Mouse (Mus musculus) olfactory bulb, adult 2 months (tissue): ENCODE measurements around the gene Ndufa13. TPM values are rescaled to one million over a fixed set of nuclear protein-coding genes. Genes with fewer than 3 reads are reported as not detected.

Experiments
- H3K27ac ChIP-seq: fragments of 200-500 bp; 2 replicates; pipeline ENCODE4 v1.5.1; 2012; ENCODE audit warnings: low read depth, low read length; ENCODE audit not compliant: insufficient read depth
- H3K4me1 ChIP-seq: fragments of 200-500 bp; 2 replicates; pipeline ENCODE4 v1.6.1; 2012; ENCODE audit warnings: low read length; ENCODE audit not compliant: control insufficient read depth, insufficient read depth
- H3K4me3 ChIP-seq: fragments of 200-500 bp; 2 replicates; pipeline ENCODE4 v1.5.1; 2012; ENCODE audit warnings: mild to moderate bottlenecking, low read depth, low read length, moderate library complexity; ENCODE audit not compliant: insufficient read depth
- CTCF ChIP-seq: fragments of 200-500 bp; IDR thresholded peaks from 2 replicates; pipeline ENCODE4 v1.5.1; 2012; ENCODE audit warnings: low read depth, mild to moderate bottlenecking, low read length, moderate library complexity; ENCODE audit not compliant: insufficient read depth
- POLR2A ChIP-seq: fragments of 200-500 bp; IDR thresholded peaks from 2 replicates; pipeline ENCODE4 v1.6.1; 2012; ENCODE audit warnings: mild to moderate bottlenecking, low read depth, low read length, moderate library complexity; ENCODE audit not compliant: insufficient read depth
- WGBS: fragments of 180-500 bp; shearing (Covaris S2); methylation state at CpG from one replicate; pipeline ENCODE4 v1.1.7; 2018; 5-methylcytosine and 5-hydroxymethylcytosine counted together
- polyA plus RNA-seq: library from polyadenylated mRNA; stranded (reverse); fragments of >200 nt; gene quantifications from 2 replicates; pipeline ENCODE4 v1.2.4, GENCODE M21; 2012; ENCODE audit warnings: low replicate concordance; ENCODE audit not compliant: missing spikeins, insufficient read depth, insufficient read length

The Ndufa13 gene
- polyA plus RNA-seq, 1 experiment = not detected

DNA sequence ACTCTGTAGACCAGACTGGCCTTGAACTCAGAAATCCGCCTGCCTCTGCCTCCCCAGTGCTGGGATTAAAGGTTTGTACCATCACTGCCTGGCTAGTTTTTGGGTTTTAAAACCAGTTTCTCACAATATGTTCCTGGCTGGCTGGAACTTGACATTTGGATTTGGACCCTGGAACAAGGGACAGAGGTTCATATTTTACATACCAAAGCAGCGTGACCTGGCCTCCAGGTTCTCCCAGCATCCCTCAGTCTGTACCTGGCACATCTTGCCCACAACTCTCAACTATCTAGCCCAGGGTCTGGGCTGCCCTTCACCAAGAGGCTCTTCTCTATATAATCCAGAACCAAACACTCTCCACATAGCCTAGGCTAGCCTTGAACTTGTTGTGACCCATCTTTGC, 2.5 kb downstream of the Ndufa13 start:
- Histone ChIP-seq H3K4me1 (peaks cover 45% of the 10 kb centered on the region), H3K27ac (no peak overlapping the region), H3K4me3 (no peak overlapping the region)
- 96% methylated on average over 2 of the region's 2 CpGs for WGBS
- TF ChIP-seq POLR2A = no peak
- TF ChIP-seq CTCF = no peak

GRCm38 (mm10) chr8:69897857-69898256, 4.5 kb downstream of the Ndufa13 start:
- TF ChIP-seq POLR2A (no peak), CTCF (no peak)
- no peak overlapping the region for H3K4me3 ChIP-seq
- H3K27ac ChIP-seq = no peak overlapping the region
- 81% methylated on average over 6 of the region's 6 CpGs for WGBS
- peaks cover 55% of the 10 kb centered on the region for H3K4me1 ChIP-seq

- Histone ChIP-seq H3K4me1 (peaks cover 46% of the 10 kb centered on the region), H3K27ac (no peak overlapping the region), H3K4me3 (no peak overlapping the region)
- TF ChIP-seq POLR2A = no peak
- TF ChIP-seq CTCF = no peak
- 62% methylated on average over 4 of the region's 4 CpGs for WGBS
Observed at GRCm38 (mm10) chr8:69895772-69896451, 6.4 kb downstream of the Ndufa13 start.

DNA sequence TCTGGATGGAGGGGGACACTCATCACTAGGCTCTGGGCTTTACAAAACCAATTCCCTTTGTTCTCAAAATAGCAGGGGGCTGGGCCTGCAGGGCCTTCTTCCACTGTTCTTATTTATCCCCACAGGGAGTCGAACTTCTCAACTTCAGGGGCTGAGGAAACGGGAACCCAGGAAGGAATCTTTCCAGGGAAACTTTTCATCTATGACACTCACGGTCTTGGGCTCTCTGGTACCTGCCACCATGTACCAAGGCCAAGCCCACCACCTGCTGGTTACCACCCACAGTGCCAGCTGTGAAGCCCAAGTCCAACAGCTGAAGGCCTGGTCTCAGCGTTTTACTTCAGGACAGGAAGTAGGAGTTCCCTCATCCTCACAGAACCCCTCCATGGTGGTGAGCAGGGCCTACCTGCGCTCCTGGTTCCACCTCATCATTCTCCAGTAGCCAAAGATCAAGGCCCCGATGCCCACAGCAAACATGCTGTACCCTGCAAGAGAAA, 7.5 kb downstream of the Ndufa13 start:
- H3K27ac ChIP-seq = no peak overlapping the region
- WGBS = 44% methylated on average over 6 of the region's 6 CpGs
- no peak overlapping the region for H3K4me3 ChIP-seq
- peaks cover 47% of the 10 kb centered on the region for H3K4me1 ChIP-seq
- no peak for TF ChIP-seq POLR2A
- TF ChIP-seq CTCF = no peak

DNA sequence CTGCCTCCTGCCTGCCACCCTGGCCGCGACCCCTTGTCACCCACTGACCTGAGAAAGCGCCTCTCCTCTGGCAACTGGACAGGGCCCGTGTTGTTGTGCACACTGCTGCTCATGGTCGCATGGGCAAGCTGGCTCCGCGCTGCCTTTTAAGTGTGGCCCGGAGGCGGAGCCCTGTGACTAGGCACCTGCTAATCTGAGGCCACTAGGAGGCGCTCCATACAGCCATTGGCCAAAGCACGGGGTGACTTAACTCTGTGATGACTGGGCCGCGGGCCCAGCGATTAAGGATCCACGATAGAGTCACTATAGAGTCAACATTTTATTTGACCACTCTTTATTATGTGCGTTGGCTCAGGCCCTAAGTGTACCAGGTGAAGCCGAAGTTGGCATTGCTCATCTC, 8.5 kb downstream of the Ndufa13 start:
- H3K4me3 ChIP-seq = no peak overlapping the region
- 33% methylated on average over 17 of the region's 17 CpGs for WGBS
- TF ChIP-seq CTCF = peak; percentile 48; the same call in 1 of the 2 replicates
- TF ChIP-seq POLR2A = no peak
- peaks cover 51% of the 10 kb centered on the region for H3K4me1 ChIP-seq
- H3K27ac ChIP-seq = no peak overlapping the region

DNA sequence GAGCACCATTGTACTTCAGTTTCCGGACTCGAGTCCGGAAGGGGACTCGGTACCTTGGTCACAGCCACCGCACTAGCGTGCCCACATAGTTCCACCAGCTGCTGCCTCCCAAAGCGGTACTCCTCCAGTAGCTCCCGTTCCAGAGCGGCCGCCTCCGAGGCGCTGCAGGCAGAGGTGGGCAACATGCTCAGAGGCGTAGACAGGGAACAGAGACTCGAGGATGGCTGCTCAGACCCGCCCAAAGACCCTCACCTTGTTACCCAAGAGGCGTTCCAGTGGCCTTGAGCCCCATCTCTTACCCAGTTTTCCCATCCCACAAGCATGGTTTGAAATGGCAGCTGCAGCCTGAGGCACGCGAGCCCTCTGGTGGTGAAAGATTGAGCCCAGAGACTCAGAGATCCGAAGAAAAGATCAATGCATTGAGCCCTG, 11.5 kb downstream of the Ndufa13 start:
- Histone ChIP-seq H3K27ac (no peak overlapping the region), H3K4me1 (peaks cover 66% of the 10 kb centered on the region), H3K4me3 (no peak overlapping the region)
- 32% methylated on average over 19 of the region's 19 CpGs for WGBS
- no peak for TF ChIP-seq POLR2A
- peak; percentile 69 for TF ChIP-seq CTCF

GRCm38 (mm10) chr8:69888902-69889301, 13.5 kb downstream of the Ndufa13 start:
- WGBS = 13% methylated on average over 32 of the region's 32 CpGs
- Histone ChIP-seq H3K4me3 (peak overlapping the region; percentile 27; the same call in 1 of the 2 replicates), H3K4me1 (peaks cover 54% of the 10 kb centered on the region), H3K27ac (no peak overlapping the region)
- TF ChIP-seq CTCF (no peak), POLR2A (no peak)

GRCm38 (mm10) chr8:69888244-69888866, 14.0 kb downstream of the Ndufa13 start:
- Histone ChIP-seq H3K27ac (no peak overlapping the region), H3K4me1 (peaks cover 50% of the 10 kb centered on the region), H3K4me3 (peak overlapping the region; percentile 27; the same call in 1 of the 2 replicates)
- WGBS = 13% methylated on average over 24 of the region's 24 CpGs
- TF ChIP-seq CTCF (no peak), POLR2A (no peak)
